Mouse (Mus musculus) bone marrow macrophage, adult 2 months (primary cell): ENCODE data around the gene Tlr2. TPM values are rescaled to one million over a fixed set of nuclear protein-coding genes. Genes with fewer than 3 reads are reported as not detected.

ENCODE experiments used
- H3K27ac ChIP-seq: 2 replicates; pipeline ENCODE4 v1.5.1; 2012; ENCODE audit warnings: low read depth, low read length; ENCODE audit not compliant: insufficient read depth
- H3K4me1 ChIP-seq: 2 replicates; pipeline ENCODE4 v1.6.1; 2012; ENCODE audit warnings: low read length; ENCODE audit not compliant: control insufficient read depth, insufficient read depth
- H3K4me3 ChIP-seq: 2 replicates; pipeline ENCODE4 v1.5.1; 2012; ENCODE audit warnings: mild to moderate bottlenecking, low read length, moderate library complexity; ENCODE audit not compliant: insufficient read depth
- CTCF ChIP-seq: IDR thresholded peaks from 2 replicates; pipeline ENCODE4 v1.5.1; 2012; ENCODE audit warnings: low read depth, mild to moderate bottlenecking, low read length, moderate library complexity
- POLR2A ChIP-seq: IDR thresholded peaks from 2 replicates; pipeline ENCODE4 v1.6.1; 2012; ENCODE audit warnings: mild to moderate bottlenecking, low read depth, low read length, borderline replicate concordance
- polyA plus RNA-seq: library from polyadenylated mRNA; stranded (reverse); fragments of >200 nt; gene quantifications from 2 replicates; pipeline ENCODE4 v1.2.4, GENCODE M21; 2012; ENCODE audit not compliant: missing spikeins, insufficient read depth, insufficient read length

The Tlr2 gene
- polyA plus RNA-seq, 1 experiment = 121 TPM

DNA sequence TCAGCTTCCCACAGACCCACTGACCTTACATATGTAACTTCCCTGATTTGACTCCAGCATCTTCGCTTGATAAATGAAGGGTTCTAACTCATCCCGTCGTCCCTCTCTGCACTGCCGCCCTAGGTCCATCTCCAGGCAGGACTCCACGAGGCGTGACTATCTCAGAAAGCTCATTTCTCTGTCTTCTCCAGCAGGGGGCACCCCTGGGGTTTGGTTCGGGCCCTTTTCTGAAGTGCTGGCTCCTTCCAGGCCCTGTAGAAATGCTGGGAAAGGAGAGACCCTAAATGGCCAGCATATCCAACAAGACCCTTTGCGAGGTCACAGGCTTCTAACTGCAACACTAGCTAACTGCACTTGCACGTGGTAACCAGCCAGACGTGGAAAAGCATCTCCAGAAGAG is 43.7 kb downstream of the Tlr2 start:
- Histone ChIP-seq H3K4me1 (peaks cover 10% of the 10 kb centered on the region), H3K4me3 (no peak overlapping the region), H3K27ac (no peak overlapping the region)
- TF ChIP-seq POLR2A = no peak
- TF ChIP-seq CTCF = peak; percentile 81

DNA sequence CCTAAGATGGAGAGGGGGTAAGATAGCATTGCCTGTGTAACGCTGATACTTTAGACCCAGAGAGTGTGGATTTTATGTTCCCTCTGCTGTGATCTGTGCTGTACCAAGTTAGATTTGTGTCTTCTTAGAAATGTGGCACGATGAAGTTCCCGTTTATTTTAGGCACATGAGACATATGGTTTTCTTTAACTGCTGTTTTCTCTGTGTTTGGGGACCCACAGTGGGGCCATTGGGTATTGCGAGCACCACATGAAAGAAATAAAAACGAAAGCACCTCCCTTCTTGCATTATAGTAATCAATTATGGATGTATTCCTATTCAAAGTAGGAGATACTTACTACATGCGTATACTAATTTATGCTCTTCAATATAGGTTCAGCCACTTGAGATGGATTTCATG is 44.5 kb downstream of the Tlr2 start:
- H3K4me3 ChIP-seq = no peak overlapping the region
- TF ChIP-seq CTCF = no peak
- no peak for TF ChIP-seq POLR2A

DNA sequence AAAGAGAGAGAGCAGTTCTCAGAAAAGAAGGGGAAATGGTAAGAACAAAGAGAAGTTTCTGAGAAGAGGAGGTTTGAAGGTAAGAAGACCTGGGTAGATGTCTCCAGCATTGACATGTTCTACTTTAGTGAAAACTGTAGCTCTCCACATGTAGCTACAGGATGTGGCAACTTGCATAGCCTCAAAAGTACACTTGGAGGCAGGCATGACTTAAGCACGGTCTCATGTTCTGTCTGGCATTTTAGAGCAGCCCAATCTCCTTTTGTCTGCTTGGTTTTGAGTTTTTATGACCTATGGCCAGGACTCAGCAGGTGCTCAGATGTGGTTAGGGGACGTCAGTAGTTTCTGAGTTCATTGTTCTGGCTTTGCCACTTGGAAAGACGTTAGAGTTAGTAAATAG is 50.1 kb downstream of the Tlr2 start:
- TF ChIP-seq POLR2A (no peak), CTCF (no peak)
- Histone ChIP-seq H3K27ac (no peak overlapping the region), H3K4me1 (peaks cover 5% of the 10 kb centered on the region), H3K4me3 (no peak overlapping the region)

More for the DNA sequence above, 44.5 kb downstream of the Tlr2 start:
- Histone ChIP-seq H3K27ac (no peak overlapping the region), H3K4me1 (peaks cover 10% of the 10 kb centered on the region)

DNA sequence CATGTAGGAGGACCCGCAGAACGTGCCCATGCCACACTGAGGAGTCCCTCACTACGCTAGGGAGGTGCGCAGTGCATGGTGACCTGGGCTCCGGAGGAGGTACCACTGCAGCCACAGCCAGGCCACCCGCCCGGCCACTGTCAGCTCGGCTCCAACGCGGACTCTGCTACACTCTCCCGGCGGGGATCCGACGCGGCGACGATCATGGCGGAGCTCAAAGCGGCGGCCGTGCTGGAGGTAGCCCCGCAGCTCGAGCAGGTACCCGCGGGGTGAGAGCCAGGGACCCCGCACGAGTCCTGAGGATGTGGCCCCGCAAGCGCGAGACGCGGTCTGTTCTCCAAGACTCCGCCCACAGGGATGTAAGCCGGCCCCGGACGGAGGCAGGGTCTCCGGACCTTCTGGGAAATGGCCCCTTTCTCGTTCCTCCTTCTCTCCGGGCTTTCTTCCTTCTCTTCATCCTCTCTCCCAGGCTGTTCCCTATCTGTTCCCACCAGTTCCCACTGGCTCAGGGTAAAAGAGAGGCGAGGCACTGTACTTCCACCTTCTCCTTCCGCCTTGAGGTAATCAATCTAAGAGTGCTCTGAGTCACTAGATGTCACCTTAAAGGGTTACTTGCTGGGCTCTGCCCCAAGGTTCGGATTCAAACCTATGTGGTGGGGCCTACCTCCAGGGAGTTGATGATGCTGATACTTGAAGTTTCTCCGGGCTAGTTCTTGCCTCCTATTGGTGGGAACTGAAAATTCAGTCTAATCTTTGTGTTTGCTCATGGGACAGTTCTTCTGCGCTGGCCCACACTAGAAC is 51.7 kb downstream of the Tlr2 start:
- peak; percentile 34; the same call in 1 of the 2 replicates for TF ChIP-seq CTCF
- no peak for TF ChIP-seq POLR2A
- H3K4me1 ChIP-seq = no peaks in the 10 kb centered on the region
- peak overlapping the region; percentile 56 for H3K4me3 ChIP-seq
- H3K27ac ChIP-seq = no peak overlapping the region

DNA sequence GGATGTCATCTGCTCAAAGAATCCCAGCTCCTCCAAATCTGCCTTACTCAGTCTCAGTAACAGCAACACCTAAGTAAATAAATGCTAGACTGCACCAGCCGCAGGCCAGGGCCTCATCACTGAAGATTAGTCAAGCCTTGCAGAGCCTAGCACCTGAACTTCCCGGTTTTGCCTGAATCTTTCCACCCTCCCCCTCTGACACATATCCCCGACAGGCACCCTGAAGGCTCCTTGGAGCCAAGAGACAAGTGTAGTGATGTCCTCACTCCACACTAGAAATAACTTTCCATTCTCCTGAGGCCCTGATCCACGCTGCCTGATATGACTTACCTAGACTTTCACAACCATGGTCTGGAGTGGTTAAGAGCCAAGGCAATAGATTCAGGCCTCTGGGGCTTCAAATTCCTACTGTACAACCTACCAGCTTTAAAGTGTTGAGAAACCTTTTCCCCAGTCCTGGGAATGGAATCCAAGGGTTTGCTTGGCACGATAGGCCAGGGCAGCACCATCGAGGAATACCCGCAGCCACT is 53.7 kb downstream of the Tlr2 start:
- H3K27ac ChIP-seq = no peak overlapping the region
- no peak overlapping the region for H3K4me3 ChIP-seq
- H3K4me1 ChIP-seq = no peaks in the 10 kb centered on the region
- TF ChIP-seq CTCF (no peak), POLR2A (no peak)

DNA sequence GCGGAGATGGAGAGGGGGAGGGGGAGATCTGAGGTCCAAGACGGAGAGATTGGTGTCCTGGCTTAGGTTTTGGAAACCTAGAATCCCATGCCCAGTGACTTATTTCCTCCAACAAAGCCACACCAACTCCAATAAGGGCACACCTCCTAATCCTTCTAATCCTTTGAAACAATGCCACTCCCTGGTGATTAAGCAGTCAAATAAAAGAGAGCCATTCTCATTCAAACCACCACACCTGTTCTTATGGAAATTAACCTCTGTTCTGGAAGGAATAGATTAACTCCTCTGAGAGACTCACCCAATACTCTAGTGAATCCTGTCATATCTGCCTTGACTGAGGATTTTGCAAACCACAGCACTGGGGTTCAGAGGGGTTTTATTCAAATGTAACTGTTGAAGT is 54.5 kb downstream of the Tlr2 start:
- TF ChIP-seq POLR2A = no peak
- no peak for TF ChIP-seq CTCF
- no peaks in the 10 kb centered on the region for H3K4me1 ChIP-seq
- H3K4me3 ChIP-seq = no peak overlapping the region
- no peak overlapping the region for H3K27ac ChIP-seq

Other genes starting within 250 kb of the Tlr2 start
- 1.2 and 1.3 TPM in 2 replicates for gene Sfrp2, start 75.4 kb downstream of the Tlr2 start, polyA plus RNA-seq
- 49.9 and 57.5 TPM in 2 replicates for gene Tmem131l, start 198.4 kb upstream of the Tlr2 start, polyA plus RNA-seq